Mouse (Mus musculus) brain, embryonic 14.5 days (tissue): Measurements from ENCODE around the gene Gm14443. TPM values are rescaled to one million over a fixed set of nuclear protein-coding genes. Genes with fewer than 3 reads are reported as not detected.

ENCODE experiments used
- polyA plus RNA-seq: library from polyadenylated mRNA; depleted of rRNA; stranded (reverse); fragments of >200 nt; gene quantifications from 2 replicates; pipeline ENCODE4 v1.2.3, GENCODE M21; 2012; rRNA removed

Gm14443 gene
- polyA plus RNA-seq, 1 experiment, result 1.9 TPM

Other genes with a start within 250 kb of the Gm14443 start
- 0.08 and 0.13 TPM in 2 replicates for gene Gm14444, start 165.6 kb downstream of the Gm14443 start, polyA plus RNA-seq
- 0.34 TPM in 1 of 2 replicates, not detected in the other for gene Gm14393, start 108.1 kb downstream of the Gm14443 start, polyA plus RNA-seq
- gene Gm14399, start 33.9 kb downstream of the Gm14443 start, polyA plus RNA-seq, result 6.5 and 8.1 TPM in 2 replicates
- gene Gm14391, start 31.0 kb upstream of the Gm14443 start, polyA plus RNA-seq, result 12.4 and 14.3 TPM in 2 replicates
- not detected in 2 replicates for gene Gm14440, start 99.3 kb upstream of the Gm14443 start, polyA plus RNA-seq
- gene Gm4631, start 162.3 kb upstream of the Gm14443 start, polyA plus RNA-seq, result 10.8 and 12.8 TPM in 2 replicates
- 2.5 and 3.5 TPM in 2 replicates for gene Zfp968, start 196.6 kb upstream of the Gm14443 start, polyA plus RNA-seq